Mouse (Mus musculus) liver, embryonic 14.5 days (tissue): ENCODE measurements around the gene Slc38a6. TPM values are rescaled to one million over a fixed set of nuclear protein-coding genes. Genes with fewer than 3 reads are reported as not detected.

Experiments used
- ATAC-seq: fragments of 200-750 bp; cut with Nextera tagmentation; 2 replicates; pipeline ENCODE4 v1.8.0; 2017; ENCODE audit warnings: moderate number of reproducible peaks, mild to moderate bottlenecking, moderate library complexity; ENCODE audit not compliant: insufficient read depth
- DNase-seq, 3 experiments: peaks; one replicate each; pipeline ENCODE4 v3.0.0-alpha.2; 2012 to 2013; ENCODE audit warnings: low read depth in 3 of 3, low spot score in 3 of 3
- H3K27ac ChIP-seq: fragments of 300-500 bp; sonication (generic); 2 replicates; pipeline ENCODE4 v1.5.1; 2014; ENCODE audit warnings: moderate library complexity, mild to moderate bottlenecking, control low read depth, inconsistent platforms
- H3K27me3 ChIP-seq: fragments of 300-500 bp; sonication (generic); 2 replicates; pipeline ENCODE4 v1.6.1; 2014; ENCODE audit warnings: mild to moderate bottlenecking, low read length, moderate library complexity; ENCODE audit not compliant: control insufficient read depth, insufficient read depth
- H3K36me3 ChIP-seq: fragments of 300-500 bp; sonication (generic); replicated peaks from 2 replicates; pipeline ENCODE4 v1.6.1; 2014; ENCODE audit warnings: low read depth; ENCODE audit not compliant: control insufficient read depth, insufficient read depth
- H3K4me1 ChIP-seq, 2 experiments: fragments of 200-500 bp in 1 of 2; fragments of 300-500 bp in 1 of 2; sonication (generic) in 1 of 2; replicated peaks; 2 replicates each; pipeline ENCODE4 v1.6.1; 2012 to 2014; ENCODE audit warnings: antibody characterized with exemption in 1 of 2, inconsistent platforms in 1 of 2, low read length in 1 of 2; ENCODE audit not compliant: control insufficient read depth in 2 of 2, insufficient read depth in 2 of 2
- H3K4me2 ChIP-seq: fragments of 300-500 bp; sonication (generic); 2 replicates; pipeline ENCODE4 v1.6.1; 2014; ENCODE audit warnings: low read depth, mild to moderate bottlenecking, control low read depth, moderate library complexity
- H3K4me3 ChIP-seq, 2 experiments: fragments of 200-500 bp in 1 of 2; fragments of 300-500 bp in 1 of 2; sonication (generic) in 1 of 2; 2 replicates each; pipeline ENCODE4 v1.5.1; 2012 to 2014; ENCODE audit warnings: low read depth in 2 of 2, low read length in 2 of 2, mild to moderate bottlenecking in 2 of 2, control low read depth in 1 of 2, inconsistent platforms in 1 of 2, moderate library complexity in 1 of 2; ENCODE audit not compliant: insufficient read depth in 1 of 2
- H3K9ac ChIP-seq: fragments of 300-500 bp; sonication (generic); replicated peaks from 2 replicates; pipeline ENCODE4 v1.6.1; 2014; ENCODE audit warnings: mild to moderate bottlenecking, control low read depth, moderate library complexity
- H3K9me3 ChIP-seq: fragments of 300-500 bp; sonication (generic); 2 replicates; pipeline ENCODE4 v1.6.1; 2016; ENCODE audit warnings: low read length, mixed read lengths; ENCODE audit not compliant: control insufficient read depth
- CTCF ChIP-seq: IDR thresholded peaks from 2 replicates; pipeline ENCODE4 v1.5.1; 2016; ENCODE audit warnings: antibody characterized with exemption, low read depth, control low read depth
- EP300 ChIP-seq: IDR thresholded peaks from 2 replicates; pipeline ENCODE4 v1.6.1; 2016; ENCODE audit warnings: antibody characterized with exemption, low read depth
- WGBS: fragments of 180-500 bp; shearing (Covaris S2); extraction: QIAGEN DNeasy Blood & Tissue Kit; methylation state at CpG from one replicate; pipeline ENCODE4 v1.1.7; 2014; ENCODE audit not compliant: insufficient replicate concordance; 5-methylcytosine and 5-hydroxymethylcytosine counted together
- polyA plus RNA-seq, 2 experiments: library from polyadenylated mRNA; depleted of rRNA in 1 of 2; stranded (reverse) in 1 of 2; unstranded in 1 of 2; fragments of >200 nt; fragmentation: Nextera tagmentation in 1 of 2; extraction: Ambion mirVana in 1 of 2; gene quantifications; 2 replicates each; pipeline versions ENCODE4 v1.2.1 to v1.2.3; 2012 to 2014

Gene Slc38a6
- polyA plus RNA-seq, 2 experiments, result 2.1 to 2.4 TPM

DNA sequence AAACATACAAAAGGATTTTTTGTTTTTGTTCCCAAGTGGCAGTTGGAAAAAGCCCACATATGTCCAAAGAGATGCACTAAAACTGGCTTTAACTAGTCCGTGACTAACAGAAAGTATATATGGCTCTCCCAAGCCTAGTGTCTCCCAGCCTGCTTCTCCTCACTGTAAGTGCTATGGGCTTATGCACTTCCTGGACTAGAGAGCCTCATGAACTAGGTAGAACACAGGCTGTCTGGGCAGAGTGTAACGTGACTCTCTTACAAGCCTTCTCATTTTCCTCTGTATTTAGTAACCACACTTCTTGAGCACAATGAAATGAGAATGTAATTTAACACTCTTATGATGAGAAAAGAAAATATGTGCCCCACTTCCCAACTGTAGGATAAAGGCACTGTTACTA, 22.1 kb downstream of the Slc38a6 start:
- Histone ChIP-seq H3K27me3 (no peaks in the 10 kb centered on the region), H3K36me3 (no peaks in the 10 kb centered on the region), H3K4me3 (no peak overlapping the region), H3K4me1 (no peaks in the 10 kb centered on the region), H3K4me2 (no peak overlapping the region), H3K9me3 (no peaks in the 10 kb centered on the region), H3K9ac (no peak overlapping the region), H3K27ac (no peak overlapping the region)
- TF ChIP-seq EP300 (no peak), CTCF (no peak)
- WGBS, result 64% methylated on average over 2 of the region's 2 CpGs
- no peak for ATAC-seq
- no peak for DNase-seq

DNA sequence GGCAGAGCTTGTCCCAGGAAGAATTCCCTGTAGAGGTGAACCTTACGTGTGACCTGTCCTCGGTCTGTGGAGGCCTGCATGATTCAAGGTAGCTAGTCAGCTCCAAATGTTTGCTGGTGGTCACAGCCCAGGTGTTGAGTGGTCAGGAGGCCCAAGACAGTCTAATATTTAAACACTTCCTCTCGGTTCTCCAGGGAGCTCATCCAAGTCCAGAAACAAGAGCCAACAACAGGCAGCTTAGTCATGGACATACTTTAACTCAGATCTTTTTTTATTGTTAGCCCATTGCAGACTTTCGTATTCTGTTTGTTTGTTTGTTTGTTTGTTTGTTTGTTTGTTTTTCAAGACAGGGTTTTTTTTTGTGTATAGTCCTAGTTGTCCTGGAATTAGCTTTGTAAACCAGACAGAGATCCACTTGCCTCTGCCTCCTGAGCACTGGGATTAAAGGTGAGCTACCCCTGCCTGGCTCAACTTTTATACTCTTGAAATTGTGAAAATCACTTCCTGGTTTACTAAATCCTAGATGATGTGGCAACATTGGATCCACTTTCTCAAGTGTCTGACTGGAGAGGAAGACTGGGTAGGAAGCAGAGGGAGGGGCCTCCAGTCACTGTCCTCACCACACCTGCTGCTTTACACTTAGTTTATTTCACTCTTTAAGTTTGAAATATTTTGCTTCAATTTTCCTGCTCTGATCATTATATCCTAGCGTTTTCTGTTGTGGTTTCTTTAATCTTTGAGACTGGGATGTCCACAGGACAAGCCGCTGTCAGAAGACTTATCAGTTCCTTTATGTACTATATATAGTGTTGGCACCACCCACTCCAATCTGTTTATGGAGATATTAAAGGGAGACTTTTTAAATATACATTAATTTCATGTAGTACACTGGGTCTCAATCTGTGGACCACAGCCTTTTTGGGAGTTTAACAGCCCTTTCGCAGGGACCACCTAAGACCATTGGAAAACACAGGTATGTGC, 31.4 kb downstream of the Slc38a6 start:
- no peaks in the 10 kb centered on the region for H3K36me3 ChIP-seq
- DNase-seq (no peak), ATAC-seq (no peak)
- 0 out of 4 replicates have a peak, but pooled peaks cover 0 to 2% of the 10 kb centered on the region in 2 experiments for H3K4me1 ChIP-seq
- no peaks in the 10 kb centered on the region for H3K9me3 ChIP-seq
- no peak overlapping the region for H3K9ac ChIP-seq
- 50% methylated on average over 7 of the region's 7 CpGs for WGBS
- no peak overlapping the region for H3K4me3 ChIP-seq
- no peak overlapping the region for H3K4me2 ChIP-seq
- no peak overlapping the region for H3K27ac ChIP-seq
- TF ChIP-seq EP300 (no peak), CTCF (no peak)
- H3K27me3 ChIP-seq, result no peaks in the 10 kb centered on the region

DNA sequence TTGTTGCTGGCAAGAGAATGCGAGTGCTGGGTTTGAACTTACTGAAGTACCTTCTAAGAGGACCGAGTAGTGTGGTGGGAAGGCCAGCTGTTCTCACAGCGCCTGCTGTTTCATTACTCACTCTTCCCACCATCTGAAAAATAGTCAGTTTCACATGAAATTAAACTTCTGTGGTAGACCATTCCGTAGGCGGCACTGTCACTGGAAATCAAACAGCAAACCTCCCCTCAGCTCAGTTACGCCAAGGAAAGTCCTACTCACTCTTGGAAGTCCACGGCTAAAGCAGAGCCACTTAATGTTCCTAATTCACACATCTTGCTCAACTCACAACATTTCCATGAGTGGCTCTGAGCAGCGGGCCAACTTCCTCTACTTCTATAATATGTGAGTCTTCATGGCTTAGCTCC, 37.6 kb downstream of the Slc38a6 start:
- TF ChIP-seq EP300 (no peak), CTCF (no peak)
- H3K9me3 ChIP-seq, result no peaks in the 10 kb centered on the region
- no peak overlapping the region for H3K4me2 ChIP-seq
- H3K4me1 ChIP-seq, result no peaks in the 10 kb centered on the region
- H3K36me3 ChIP-seq, result no peaks in the 10 kb centered on the region
- H3K4me3 ChIP-seq, result no peak overlapping the region
- no peaks in the 10 kb centered on the region for H3K27me3 ChIP-seq
- no peak overlapping the region for H3K9ac ChIP-seq
- WGBS, result 68% methylated on average over 8 of the region's 8 CpGs
- ATAC-seq (no peak), DNase-seq (no peak)
- H3K27ac ChIP-seq, result no peak overlapping the region

DNA sequence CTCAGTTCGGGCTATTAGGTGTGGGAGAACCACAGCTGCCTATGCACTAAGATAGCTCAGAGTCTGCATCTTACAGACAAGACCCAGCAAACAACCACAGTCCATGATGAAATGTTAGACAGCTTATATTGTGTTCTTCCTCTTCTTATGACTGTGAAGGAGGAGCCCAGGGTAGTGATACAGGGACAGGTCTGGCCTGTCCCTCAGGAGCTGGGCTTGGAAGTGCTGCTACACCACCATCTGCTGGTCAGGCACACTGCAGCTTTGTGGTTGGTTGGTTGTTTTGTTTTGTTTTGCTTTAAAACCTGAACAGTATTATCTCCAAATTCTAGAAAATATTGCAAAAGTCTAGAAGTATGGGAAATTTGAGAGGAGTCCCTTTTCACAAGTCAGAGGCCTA, 38.2 kb downstream of the Slc38a6 start:
- Histone ChIP-seq H3K9me3 (no peaks in the 10 kb centered on the region), H3K4me1 (no peaks in the 10 kb centered on the region), H3K4me3 (no peak overlapping the region), H3K36me3 (no peaks in the 10 kb centered on the region), H3K4me2 (no peak overlapping the region), H3K9ac (no peak overlapping the region), H3K27ac (no peak overlapping the region), H3K27me3 (no peaks in the 10 kb centered on the region)
- ATAC-seq (no peak), DNase-seq (no peak)
- peak; percentile 54; the same call in 1 of the 2 replicates for TF ChIP-seq CTCF
- no peak for TF ChIP-seq EP300
- 59% methylated on average over 1 of the region's 1 CpGs for WGBS

DNA sequence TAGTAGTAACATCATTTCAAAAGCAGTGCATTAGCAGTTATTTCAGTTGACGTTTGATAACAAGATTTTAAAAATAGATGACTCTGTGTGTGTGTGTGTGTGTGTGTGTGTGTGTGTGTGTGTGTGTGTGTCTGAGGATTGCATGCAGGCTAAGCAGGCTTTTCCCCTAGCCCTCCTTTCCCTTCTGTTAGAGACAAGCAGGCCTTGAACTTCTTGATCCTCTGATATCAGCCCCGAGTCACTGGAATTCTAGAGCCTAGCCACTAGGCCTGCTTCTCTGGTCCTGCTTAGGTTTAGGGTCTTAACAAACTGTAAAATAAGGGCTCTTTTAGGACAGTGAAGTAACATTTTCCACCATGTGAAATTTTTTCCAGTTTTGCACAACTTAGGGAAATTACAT, 38.6 kb downstream of the Slc38a6 start:
- 14% methylated on average over 2 of the region's 2 CpGs for WGBS
- Histone ChIP-seq H3K4me1 (no peaks in the 10 kb centered on the region), H3K27me3 (no peaks in the 10 kb centered on the region), H3K9ac (no peak overlapping the region), H3K27ac (no peak overlapping the region), H3K36me3 (no peaks in the 10 kb centered on the region), H3K4me3 (no peak overlapping the region), H3K9me3 (no peaks in the 10 kb centered on the region), H3K4me2 (no peak overlapping the region)
- no peak for DNase-seq
- TF ChIP-seq CTCF (no peak), EP300 (no peak)
- no peak for ATAC-seq
